Mouse (Mus musculus): ENCODE measurements around the gene Efcab11. TPM values are rescaled to one million over a fixed set of nuclear protein-coding genes. Genes with fewer than 3 reads are reported as not detected.

Gene Efcab11
- polyA plus RNA-seq, 1 experiment from 2014 or later: 18.6 TPM

DNA sequence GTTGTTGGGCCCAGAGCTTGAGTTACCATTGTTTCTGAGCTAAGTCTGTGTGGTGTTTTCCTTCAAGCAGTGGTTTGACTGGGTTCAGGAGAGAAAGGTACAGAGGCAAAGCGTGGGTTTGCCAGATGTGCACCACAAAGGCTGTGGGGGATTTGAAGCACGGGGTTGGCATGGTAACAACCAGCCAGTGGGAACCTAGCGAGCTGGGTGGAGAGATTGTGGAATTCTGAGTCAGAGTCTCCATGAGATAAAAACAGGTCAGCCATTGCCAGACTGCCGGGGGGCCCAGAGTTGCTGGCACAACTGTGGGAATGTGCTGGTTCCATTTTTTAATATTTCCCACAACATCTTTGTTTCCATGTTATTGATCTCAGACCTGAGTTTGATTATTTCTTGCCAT lies 202.6 kb downstream of the Efcab11 start:
- no peak overlapping the region for H3K9ac ChIP-seq (ENCODE audit: low read length)
- 49% methylated on average over 4 of the region's 4 CpGs for WGBS
- H3K9me3 ChIP-seq (ENCODE audit: control insufficient read depth, low read length): no peaks in the 10 kb centered on the region
- no peaks in the 10 kb centered on the region for H3K27me3 ChIP-seq (ENCODE audit: control insufficient read depth, insufficient read depth, low read length)
- no peaks in the 10 kb centered on the region for H3K36me3 ChIP-seq (ENCODE audit: control insufficient read depth, insufficient read depth, low read length)
- no peaks in the 10 kb centered on the region for H3K4me1 ChIP-seq (ENCODE audit: control insufficient read depth, insufficient read depth, low read length)
- no peak overlapping the region for H3K4me3 ChIP-seq (ENCODE audit: low read depth, low read length)
- H3K4me2 ChIP-seq (ENCODE audit: low read depth): no peak overlapping the region
- ATAC-seq (ENCODE audit: insufficient read depth, low FRiP score, low TSS enrichment) (no peak), DNase-seq (ENCODE audit: low spot score) (no peak)
- no peak overlapping the region for H3K27ac ChIP-seq (ENCODE audit: low read depth, low read length)

DNA sequence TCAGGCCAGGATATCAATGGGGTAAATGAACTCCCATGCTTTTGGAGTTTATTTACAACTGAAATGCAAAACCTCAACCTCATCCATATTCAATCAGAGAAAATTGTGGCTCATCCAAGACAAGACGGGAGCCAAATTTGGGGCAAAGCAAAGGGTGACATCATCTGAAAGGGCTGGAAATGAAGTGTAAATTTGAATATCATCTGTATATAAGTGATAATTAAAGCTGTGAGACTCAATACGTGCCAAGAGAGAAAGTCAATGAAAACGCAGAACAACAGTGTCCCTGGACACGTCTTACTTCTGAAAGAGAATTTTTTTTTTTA lies 212.4 kb downstream of the Efcab11 start:
- Histone ChIP-seq H3K9ac (ENCODE audit: low read length) (no peak overlapping the region), H3K4me2 (ENCODE audit: low read depth) (no peak overlapping the region), H3K36me3 (ENCODE audit: control insufficient read depth, insufficient read depth, low read length) (no peaks in the 10 kb centered on the region), H3K9me3 (ENCODE audit: control insufficient read depth, low read length) (no peaks in the 10 kb centered on the region), H3K4me3 (ENCODE audit: low read depth, low read length) (no peak overlapping the region), H3K27me3 (ENCODE audit: control insufficient read depth, insufficient read depth, low read length) (no peaks in the 10 kb centered on the region), H3K4me1 (ENCODE audit: control insufficient read depth, insufficient read depth, low read length) (no peaks in the 10 kb centered on the region), H3K27ac (ENCODE audit: low read depth, low read length) (no peak overlapping the region)
- ATAC-seq (ENCODE audit: insufficient read depth, low FRiP score, low TSS enrichment) (no peak), DNase-seq (ENCODE audit: low spot score) (no peak)
- WGBS: 85% methylated on average over 4 of the region's 4 CpGs

DNA sequence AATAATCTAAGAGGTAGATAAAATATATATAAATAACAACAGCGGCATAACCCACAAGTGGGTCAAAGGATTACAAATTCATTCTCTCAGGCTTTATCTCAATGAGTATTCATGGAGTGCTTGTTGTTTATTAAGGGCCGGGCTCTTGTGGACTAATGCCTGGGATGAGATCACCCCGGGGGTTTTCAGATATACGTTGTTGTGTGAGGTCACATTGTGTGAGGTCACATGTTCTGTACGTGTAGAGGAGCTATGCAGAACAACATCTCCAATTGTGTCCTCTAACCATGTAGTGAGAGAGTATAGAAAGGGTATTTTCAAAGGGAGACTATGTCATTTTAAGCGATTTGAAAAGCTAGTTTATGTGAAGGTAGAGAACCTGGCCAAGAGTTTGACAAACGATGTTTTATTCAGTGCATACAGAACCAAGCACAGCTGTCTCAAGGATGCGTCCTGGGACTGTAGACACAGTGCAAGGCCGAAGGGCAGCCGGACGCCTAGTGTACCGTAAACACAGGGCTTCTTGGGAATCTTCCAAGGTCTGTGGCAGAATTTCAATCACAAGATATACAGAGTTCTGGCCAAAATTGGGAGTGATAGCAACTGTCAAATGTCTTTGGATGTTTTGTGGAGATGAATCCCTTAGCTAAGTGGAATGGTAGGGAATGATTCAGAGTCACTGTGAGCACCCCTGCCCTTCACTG lies 212.9 kb downstream of the Efcab11 start:
- DNase-seq (ENCODE audit: low spot score): no peak
- no peak for ATAC-seq (ENCODE audit: insufficient read depth, low FRiP score, low TSS enrichment)
- Histone ChIP-seq H3K9me3 (ENCODE audit: control insufficient read depth, low read length) (no peaks in the 10 kb centered on the region), H3K4me3 (ENCODE audit: low read depth, low read length) (no peak overlapping the region), H3K4me1 (ENCODE audit: control insufficient read depth, insufficient read depth, low read length) (no peaks in the 10 kb centered on the region), H3K27me3 (ENCODE audit: control insufficient read depth, insufficient read depth, low read length) (no peaks in the 10 kb centered on the region), H3K9ac (ENCODE audit: low read length) (no peak overlapping the region), H3K27ac (ENCODE audit: low read depth, low read length) (no peak overlapping the region), H3K4me2 (ENCODE audit: low read depth) (no peak overlapping the region), H3K36me3 (ENCODE audit: control insufficient read depth, insufficient read depth, low read length) (no peaks in the 10 kb centered on the region)
- 86% methylated on average over 12 of the region's 12 CpGs for WGBS

DNA sequence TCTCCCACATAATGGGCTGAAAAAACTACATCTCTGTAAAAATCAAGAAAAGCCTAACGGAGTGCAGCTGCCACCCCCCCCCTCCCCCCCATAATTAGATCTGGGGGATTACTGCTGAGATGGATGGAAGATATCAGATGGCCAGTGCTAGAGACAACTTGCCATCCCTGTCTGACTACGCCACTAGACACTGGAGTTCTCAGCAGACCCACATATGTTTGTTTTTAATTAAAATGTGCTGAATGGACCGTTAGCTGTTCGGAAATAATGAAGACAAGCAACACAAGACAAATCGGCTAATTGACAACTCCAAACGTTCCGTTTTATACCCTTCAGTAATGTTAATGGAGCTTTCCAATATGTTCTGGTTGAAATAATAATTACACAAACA lies 213.5 kb downstream of the Efcab11 start:
- Histone ChIP-seq H3K27ac (ENCODE audit: low read depth, low read length) (no peak overlapping the region), H3K9ac (ENCODE audit: low read length) (no peak overlapping the region), H3K4me2 (ENCODE audit: low read depth) (no peak overlapping the region), H3K36me3 (ENCODE audit: control insufficient read depth, insufficient read depth, low read length) (no peaks in the 10 kb centered on the region), H3K4me1 (ENCODE audit: control insufficient read depth, insufficient read depth, low read length) (no peaks in the 10 kb centered on the region), H3K9me3 (ENCODE audit: control insufficient read depth, low read length) (no peaks in the 10 kb centered on the region), H3K27me3 (ENCODE audit: control insufficient read depth, insufficient read depth, low read length) (no peaks in the 10 kb centered on the region), H3K4me3 (ENCODE audit: low read depth, low read length) (no peak overlapping the region)
- 85% methylated on average over 7 of the region's 7 CpGs for WGBS
- ATAC-seq (ENCODE audit: insufficient read depth, low FRiP score, low TSS enrichment) (no peak), DNase-seq (ENCODE audit: low spot score) (no peak)

DNA sequence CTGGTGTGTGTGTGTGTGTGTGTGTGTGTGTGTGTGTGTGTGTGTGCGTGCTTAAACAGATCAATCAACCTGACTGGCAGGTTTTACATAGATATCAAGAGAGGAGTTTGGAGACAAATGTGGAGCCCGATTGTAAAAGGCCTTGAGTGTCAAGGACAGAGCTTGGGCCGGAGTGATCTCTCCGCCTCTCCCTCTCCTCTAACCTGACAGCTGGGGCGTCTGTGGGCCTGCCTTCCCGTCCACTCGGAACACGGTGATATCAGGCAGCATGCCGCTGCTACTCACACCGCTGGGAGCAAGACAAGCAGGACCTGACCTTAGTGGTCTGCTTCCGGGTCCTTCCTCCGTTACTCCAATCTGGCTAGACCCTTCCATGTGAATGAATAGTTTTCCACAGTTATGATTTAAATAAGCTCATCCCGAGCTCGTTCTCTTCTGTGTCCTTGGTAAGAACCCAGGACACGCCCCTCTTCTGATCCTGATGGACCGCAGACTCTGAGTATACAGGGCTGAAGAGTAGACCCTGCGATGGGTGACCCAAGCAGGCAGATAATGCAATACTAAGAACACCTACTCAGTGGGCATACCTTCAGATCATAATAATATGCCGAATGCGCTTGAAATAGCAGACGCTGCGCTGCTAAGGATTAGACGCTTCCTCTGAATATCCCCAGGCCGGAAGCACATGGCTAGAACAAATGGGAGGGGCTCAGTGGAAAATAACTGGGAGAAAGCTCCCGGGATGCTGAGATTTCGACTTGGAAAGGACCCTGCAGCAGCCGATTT lies 214.1 kb downstream of the Efcab11 start:
- H3K4me2 ChIP-seq (ENCODE audit: low read depth): no peak overlapping the region

DNA sequence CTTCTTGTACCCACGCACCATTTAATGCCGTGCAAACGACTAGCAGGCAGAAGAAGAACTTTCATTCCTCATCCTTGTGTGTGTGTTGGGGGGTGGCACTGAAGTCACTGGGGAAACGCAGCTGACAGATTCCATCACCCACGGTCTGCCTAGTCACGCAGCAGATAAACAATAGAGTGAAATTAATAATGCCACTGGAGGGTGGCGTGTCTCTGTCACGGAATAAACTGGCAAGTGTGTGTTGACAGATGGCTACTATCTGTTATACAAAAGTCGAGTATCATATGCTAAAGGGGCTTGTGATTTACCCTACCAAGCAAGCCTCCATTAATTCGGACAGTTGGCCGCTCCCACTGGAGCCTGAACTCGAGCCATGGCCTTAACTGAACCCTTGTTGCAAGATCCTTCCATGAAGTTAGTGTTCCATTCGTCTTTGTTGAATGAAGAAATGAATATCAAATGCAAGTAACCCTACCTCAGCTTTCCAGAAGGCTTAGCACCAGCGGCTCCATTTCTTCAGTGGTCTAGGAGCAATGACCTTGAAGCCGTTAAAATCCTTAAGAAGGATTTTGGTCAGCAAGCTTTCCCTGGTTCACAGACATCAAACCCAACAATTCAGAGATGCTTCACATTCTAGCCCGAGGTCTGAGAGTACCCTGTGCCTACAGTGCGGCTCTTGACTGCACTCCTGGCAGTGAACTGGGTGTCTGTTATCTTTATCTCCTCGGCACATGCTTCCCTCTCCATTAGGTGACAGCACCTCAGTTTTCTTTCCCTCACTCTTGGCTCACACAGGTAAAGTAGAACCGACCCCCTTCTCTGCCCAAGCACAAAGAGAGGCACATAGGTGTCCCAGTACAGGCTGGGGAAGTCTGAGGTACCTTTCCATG lies 229.0 kb downstream of the Efcab11 start:
- Histone ChIP-seq H3K27ac (ENCODE audit: low read depth, low read length) (no peak overlapping the region), H3K27me3 (ENCODE audit: control insufficient read depth, insufficient read depth, low read length) (no peaks in the 10 kb centered on the region), H3K4me1 (ENCODE audit: control insufficient read depth, insufficient read depth, low read length) (no peaks in the 10 kb centered on the region), H3K4me2 (ENCODE audit: low read depth) (no peak overlapping the region), H3K36me3 (ENCODE audit: control insufficient read depth, insufficient read depth, low read length) (no peaks in the 10 kb centered on the region), H3K4me3 (ENCODE audit: low read depth, low read length) (no peak overlapping the region), H3K9ac (ENCODE audit: low read length) (no peak overlapping the region), H3K9me3 (ENCODE audit: control insufficient read depth, low read length) (no peaks in the 10 kb centered on the region)
- no peak for DNase-seq (ENCODE audit: low spot score)
- no peak for ATAC-seq (ENCODE audit: insufficient read depth, low FRiP score, low TSS enrichment)
- 89% methylated on average over 19 of the region's 19 CpGs for WGBS

More for the DNA sequence above, 214.1 kb downstream of the Efcab11 start:
- WGBS: 83% methylated on average over 26 of the region's 26 CpGs
- Histone ChIP-seq H3K9ac (ENCODE audit: low read length) (no peak overlapping the region), H3K4me3 (ENCODE audit: low read depth, low read length) (no peak overlapping the region), H3K27ac (ENCODE audit: low read depth, low read length) (no peak overlapping the region), H3K27me3 (ENCODE audit: control insufficient read depth, insufficient read depth, low read length) (no peaks in the 10 kb centered on the region), H3K9me3 (ENCODE audit: control insufficient read depth, low read length) (no peaks in the 10 kb centered on the region), H3K4me1 (ENCODE audit: control insufficient read depth, insufficient read depth, low read length) (no peaks in the 10 kb centered on the region), H3K36me3 (ENCODE audit: control insufficient read depth, insufficient read depth, low read length) (no peaks in the 10 kb centered on the region)
- no peak for ATAC-seq (ENCODE audit: insufficient read depth, low FRiP score, low TSS enrichment)
- no peak for DNase-seq (ENCODE audit: low spot score)

DNA sequence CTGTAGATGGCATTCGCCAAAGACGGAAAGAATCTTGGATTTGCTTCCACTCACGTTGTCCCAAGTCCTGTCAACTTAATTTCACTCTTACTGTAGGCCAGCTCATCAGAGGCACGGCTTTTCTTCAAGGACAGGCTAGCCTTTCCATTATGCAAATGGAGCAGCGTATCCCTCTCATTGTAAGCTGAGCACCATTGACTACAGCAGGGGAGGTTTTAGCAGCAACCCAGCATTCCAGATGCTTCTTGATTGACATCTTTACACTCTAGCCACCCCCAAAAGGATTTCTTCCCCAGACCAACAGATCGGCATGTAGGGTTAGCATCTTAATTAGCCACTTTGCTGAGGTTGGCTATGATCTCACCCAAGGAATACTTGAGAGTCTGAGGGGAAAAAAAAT lies 231.8 kb downstream of the Efcab11 start:
- no peak overlapping the region for H3K27ac ChIP-seq (ENCODE audit: low read depth, low read length)
- 59% methylated on average over 6 of the region's 6 CpGs for WGBS
- DNase-seq (ENCODE audit: low spot score) (no peak), ATAC-seq (ENCODE audit: insufficient read depth, low FRiP score, low TSS enrichment) (no peak)
- no peak overlapping the region for H3K9ac ChIP-seq (ENCODE audit: low read length)
- H3K4me3 ChIP-seq (ENCODE audit: low read depth, low read length): no peak overlapping the region
- no peaks in the 10 kb centered on the region for H3K27me3 ChIP-seq (ENCODE audit: control insufficient read depth, insufficient read depth, low read length)
- H3K9me3 ChIP-seq (ENCODE audit: control insufficient read depth, low read length): no peaks in the 10 kb centered on the region
- no peaks in the 10 kb centered on the region for H3K4me1 ChIP-seq (ENCODE audit: control insufficient read depth, insufficient read depth, low read length)
- H3K36me3 ChIP-seq (ENCODE audit: control insufficient read depth, insufficient read depth, low read length): no peaks in the 10 kb centered on the region
- no peak overlapping the region for H3K4me2 ChIP-seq (ENCODE audit: low read depth)

DNA sequence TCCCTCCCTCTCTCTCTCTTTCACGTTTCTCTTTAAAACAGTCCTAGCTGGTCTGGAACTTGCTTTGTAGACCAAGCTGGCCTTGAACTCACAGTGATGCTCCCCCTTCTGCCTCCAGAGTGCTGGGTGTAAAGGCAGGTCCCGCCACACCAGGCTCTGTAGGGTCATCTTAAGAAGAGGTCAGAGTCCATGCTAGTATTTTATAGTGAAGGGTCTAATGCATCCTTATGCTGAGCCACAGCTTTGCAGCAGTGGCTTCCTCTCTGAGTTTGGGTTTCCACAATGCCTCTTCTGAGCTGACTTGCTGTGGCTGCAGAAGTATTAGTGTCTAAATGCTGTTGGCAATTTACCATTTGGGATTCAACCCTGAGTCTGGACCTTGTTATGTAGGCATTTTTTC lies 234.5 kb downstream of the Efcab11 start:
- ATAC-seq (ENCODE audit: insufficient read depth, low FRiP score, low TSS enrichment): no peak
- WGBS: 49% methylated on average over 2 of the region's 2 CpGs

More for the DNA sequence above, 234.5 kb downstream of the Efcab11 start:
- Histone ChIP-seq H3K9ac (ENCODE audit: low read length) (no peak overlapping the region), H3K4me1 (ENCODE audit: control insufficient read depth, insufficient read depth, low read length) (no peaks in the 10 kb centered on the region), H3K4me2 (ENCODE audit: low read depth) (no peak overlapping the region), H3K4me3 (ENCODE audit: low read depth, low read length) (no peak overlapping the region), H3K9me3 (ENCODE audit: control insufficient read depth, low read length) (0 out of 2 replicates have a peak, but pooled peaks cover 6% of the 10 kb centered on the region), H3K27ac (ENCODE audit: low read depth, low read length) (no peak overlapping the region), H3K27me3 (ENCODE audit: control insufficient read depth, insufficient read depth, low read length) (no peaks in the 10 kb centered on the region), H3K36me3 (ENCODE audit: control insufficient read depth, insufficient read depth, low read length) (no peaks in the 10 kb centered on the region)
- no peak for DNase-seq (ENCODE audit: low spot score)

All from neural tube, embryonic 11.5 days (tissue).